ENCODE assay signal across 8 mouse cellular contexts in genomic region chr17:83938671-83939244, GRCm38 (mm10).
DNase-seq lines count a peak whose midpoint lies in the region; ATAC-seq and TF ChIP-seq lines count a peak whose summit lies in the region.

No protein-coding gene starts in this region.

- H3K36me3 ChIP-seq in midbrain, postnatal 0 days (ENCODE audit: insufficient read depth, low read length): no peaks in the 10 kb centered on the region

- H3K4me3 ChIP-seq in lung, adult 2 months (replicated peaks; ENCODE audit: extremely low read depth, low read depth, low read length): no peak overlapping the region
- no peak overlapping the region for H3K4me3 ChIP-seq in midbrain, postnatal 0 days (ENCODE audit: low read depth, low read length)

- H3K27me3 ChIP-seq in midbrain, postnatal 0 days (ENCODE audit: insufficient read depth, low read length): no peaks in the 10 kb centered on the region

- H3K9me3 ChIP-seq in midbrain, postnatal 0 days (ENCODE audit: low read length): no peaks in the 10 kb centered on the region

- intact Hi-C loops in heart, postnatal 36 days (cut with DNase I): loop anchor here (2.0 kb wide), 1 partner anchor 14 kb away; no protein-coding TSS in a partner anchor

- no peaks in the 10 kb centered on the region for H3K4me1 ChIP-seq in lung, adult 2 months (ENCODE audit: control insufficient read depth, insufficient read depth, low read length)
- H3K4me1 ChIP-seq in midbrain, postnatal 0 days (ENCODE audit: insufficient read depth, low read length): peaks cover 3% of the 10 kb centered on the region; the same call in 1 of the 2 replicates

- 65% methylated on average over 11 of the region's 11 CpGs for WGBS in lung, adult 2 months
- 48% methylated on average over 11 of the region's 11 CpGs for WGBS in midbrain, postnatal 0 days

- peak overlapping the region; percentile 34; the same call in 1 of the 2 replicates for H3K27ac ChIP-seq in midbrain, postnatal 0 days (ENCODE audit: low read depth, low read length)

- TF ChIP-seq CTCF in lung, adult 2 months (IDR thresholded peaks at IDR 0.05; ENCODE audit: insufficient read depth, low read length): no peak
- no peak for TF ChIP-seq CTCF in midbrain, postnatal 0 days (IDR thresholded peaks at IDR 0.05)

- TF ChIP-seq POLR2A in lung, adult 2 months (IDR thresholded peaks at IDR 0.05; ENCODE audit: borderline replicate concordance, extremely low read depth, low read depth, low read length): no peak

- no peak overlapping the region for H3K9ac ChIP-seq in midbrain, postnatal 0 days (replicated peaks; ENCODE audit: low read length, poor library complexity, severe bottlenecking)

- ATAC-seq in midbrain, postnatal 0 days (ENCODE audit: low FRiP score): no peak
- no peak for ATAC-seq in erythroid progenitor cell, adult 5-6 weeks (replicated peaks; ENCODE audit: low FRiP score, poor library complexity, severe bottlenecking)

- peak; percentile 72 for DNase-seq in lung, postnatal 10 days
- no peak for DNase-seq in lung, adult 2 months
- DNase-seq in fibroblast of lung, adult 2 months (ENCODE audit: low read depth): peak; percentile 64
- DNase-seq in heart, postnatal 36 days: peak; percentile 54 to 69
- DNase-seq in layer of hippocampus, adult 8-10 months (ENCODE audit: low spot score in 2 of 2): peak; percentile 75 to 76
- peak; percentile 58 for DNase-seq in midbrain, postnatal 0 days (ENCODE audit: low spot score)
- no peak for DNase-seq in yolk sac, embryonic 10.5 days (ENCODE audit: low spot score)

- H3K4me2 ChIP-seq in midbrain, postnatal 0 days (ENCODE audit: low read depth, low read length, poor library complexity, severe bottlenecking): no peak overlapping the region

Comparison
In these comparisons a context has a peak if more than half of its experiments do, and no peak if none do; other contexts are left out.
1. DNase-seq: peak in lung, postnatal 10 days (single experiment), fibroblast of lung, adult 2 months (single experiment), heart, postnatal 36 days (2 of 2), layer of hippocampus, adult 8-10 months (2 of 2) and midbrain, postnatal 0 days (single experiment); none in lung, adult 2 months (single experiment) and yolk sac, embryonic 10.5 days (single experiment).